Mouse (Mus musculus) common myeloid progenitor, adult 5-6 weeks (primary cell): Measurements from ENCODE around the gene Ubxn7. TPM values are rescaled to one million over a fixed set of nuclear protein-coding genes. Genes with fewer than 3 reads are reported as not detected.

Experiments
- ATAC-seq: replicated peaks from 2 replicates; pipeline ENCODE4 v1.8.0; 2016; ENCODE audit warnings: low read depth, mild to moderate bottlenecking, moderate TSS enrichment, inconsistent platforms; ENCODE audit not compliant: poor library complexity, severe bottlenecking
- total RNA-seq: library from RNA; stranded (forward); fragments of 200-1000, 187-1606 nt; gene quantifications from 2 replicates; pipeline ENCODE4 v1.2.3, GENCODE M21; 2017

The Ubxn7 gene
- total RNA-seq, 1 experiment from 2014 or later, result 47.5 TPM

DNA sequence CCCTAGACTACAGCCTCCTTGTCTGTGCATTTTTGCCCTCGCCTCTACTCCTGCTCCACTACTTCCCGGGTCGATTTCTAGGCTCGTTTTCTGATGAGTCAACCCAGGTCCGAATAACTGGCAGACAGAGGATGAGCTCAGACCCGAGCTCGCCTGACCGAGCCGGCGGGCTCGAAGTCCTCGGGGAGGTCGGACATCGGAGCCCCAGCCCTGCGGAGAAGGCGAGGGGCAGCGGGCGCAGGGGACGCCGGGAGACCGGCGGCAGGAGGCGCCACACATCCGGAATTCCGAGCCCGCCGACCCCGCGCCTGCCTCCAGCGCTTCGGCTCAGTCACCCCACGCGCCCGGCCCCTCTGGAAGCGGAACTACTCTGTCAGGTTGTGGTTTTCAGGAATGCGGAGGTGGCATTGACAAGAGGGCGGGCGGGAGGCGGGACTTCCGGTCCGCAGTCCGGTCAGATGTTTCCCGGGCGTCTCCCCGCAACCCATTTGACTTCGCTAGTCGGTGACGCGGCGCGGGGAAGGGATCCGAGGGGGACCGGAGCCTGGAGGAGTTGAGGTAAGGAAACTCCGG is 98.5 kb downstream of the Ubxn7 start, which contains the start of gene Pcyt1a:
Gene Pcyt1a (plus strand): TSS at position 448 of the 573 bp plus-strand sequence.
- ATAC-seq, result peak; percentile 81

DNA sequence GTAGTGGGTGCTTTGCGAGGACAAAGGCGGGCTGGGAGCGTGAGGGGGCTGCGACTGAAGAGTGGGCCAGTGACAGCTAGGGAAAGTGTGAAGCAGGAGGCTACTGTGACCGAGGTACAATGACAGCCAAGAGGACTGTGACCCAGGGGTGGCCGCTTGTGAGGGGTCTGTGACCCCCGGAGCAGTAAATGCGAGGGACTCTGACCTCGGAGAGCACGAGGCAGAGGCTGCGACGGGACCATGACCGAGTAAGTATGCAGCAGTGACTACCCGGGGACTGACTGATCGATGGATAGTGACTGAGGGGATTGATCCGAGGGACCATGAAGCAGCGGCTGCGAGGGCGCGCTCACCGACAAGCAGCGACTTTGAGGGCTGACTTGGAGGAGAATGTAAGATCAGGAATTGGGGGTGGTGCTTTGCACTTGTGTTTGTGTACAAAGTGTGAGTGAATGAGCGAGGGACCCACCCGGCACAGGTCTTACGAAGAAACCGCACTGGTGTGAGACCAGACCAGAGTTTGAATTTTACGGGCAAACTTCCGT is 99.1 kb downstream of the Ubxn7 start:
- ATAC-seq, result peak; percentile 26

DNA sequence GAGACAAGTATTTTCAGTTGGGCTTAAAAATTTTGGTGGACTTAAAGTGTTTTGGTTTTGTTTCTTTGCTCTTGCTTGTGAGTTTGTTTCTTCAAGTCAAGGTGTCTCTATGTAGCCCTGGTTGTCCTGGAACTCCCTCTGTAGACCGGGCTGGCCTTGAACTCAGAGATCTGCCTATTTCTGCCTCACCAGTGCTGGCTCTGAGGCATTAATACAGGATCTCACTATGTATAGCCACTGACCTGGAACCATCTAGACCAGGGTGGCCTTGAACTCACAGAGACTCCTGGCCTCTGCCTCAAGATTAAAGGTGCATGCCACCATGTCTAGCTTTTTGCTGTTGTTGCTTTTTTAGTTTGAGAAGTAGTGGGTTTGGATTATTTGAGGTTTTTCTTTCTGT is 99.9 kb downstream of the Ubxn7 start:
- no peak for ATAC-seq

DNA sequence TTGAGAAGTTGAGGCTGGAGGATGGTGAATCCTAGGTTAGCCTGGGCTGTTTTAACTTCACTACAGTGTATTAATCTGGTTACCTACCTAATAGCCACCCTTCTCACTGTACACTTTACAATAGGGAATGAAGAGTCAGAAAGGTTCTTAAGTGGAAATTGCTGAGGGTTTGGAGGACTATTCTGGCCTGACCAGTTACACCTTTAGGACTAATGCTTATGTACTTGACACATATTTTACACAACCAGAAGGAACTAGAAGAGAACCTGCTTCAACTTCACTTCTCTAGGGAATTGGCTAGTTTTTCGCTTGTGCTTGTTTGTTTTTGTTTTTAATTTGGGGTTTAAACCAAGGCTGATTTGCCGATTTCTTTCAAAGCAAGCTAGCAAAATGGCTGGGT is 101.1 kb downstream of the Ubxn7 start:
- ATAC-seq, result no peak

- peak; percentile 76 for ATAC-seq
These were observed 102.0 kb downstream of the Ubxn7 start for GRCm38 (mm10) chr16:32434066-32434465.

DNA sequence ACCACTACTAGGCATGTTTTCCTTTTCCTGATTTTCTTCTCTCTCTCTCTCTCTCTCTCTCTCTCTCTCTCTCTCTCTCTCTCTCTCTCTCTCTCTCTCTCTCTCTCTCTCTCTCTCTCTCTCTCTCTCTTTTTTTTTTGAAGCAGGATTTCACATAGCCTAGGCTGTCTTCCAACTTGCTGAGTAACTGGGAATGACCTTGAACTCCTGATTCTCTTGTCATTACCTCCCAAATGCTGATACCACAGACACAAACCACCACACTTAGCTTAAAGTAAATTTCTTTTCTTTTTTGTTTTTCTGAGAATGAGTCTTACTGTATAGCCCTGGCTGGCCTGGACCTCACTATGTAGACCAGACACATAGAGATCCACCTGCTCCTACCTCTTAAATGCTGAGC is 102.6 kb downstream of the Ubxn7 start:
- ATAC-seq, result no peak

DNA sequence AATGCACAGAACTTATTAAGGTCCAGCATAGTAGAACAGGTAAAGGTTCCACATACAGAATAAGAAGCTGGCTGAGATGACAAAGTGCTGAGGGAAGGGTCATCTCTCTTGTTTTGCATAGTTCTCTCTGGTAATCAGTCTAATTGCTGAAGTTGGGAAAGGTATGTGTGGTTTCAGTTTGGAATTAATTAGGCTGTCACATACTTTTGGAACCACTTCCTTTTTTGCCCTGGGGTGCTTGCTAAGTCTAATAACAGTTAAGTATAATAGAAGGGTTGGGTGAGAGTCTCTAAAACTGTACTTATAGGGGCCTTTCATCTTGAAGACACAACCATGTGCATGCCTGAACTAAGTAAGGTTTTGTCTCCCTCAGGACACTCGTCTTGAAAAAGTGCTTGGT is 104.6 kb downstream of the Ubxn7 start:
- ATAC-seq, result no peak

GRCm38 (mm10) chr16:32437266-32437665 is 105.2 kb downstream of the Ubxn7 start:
- no peak for ATAC-seq

DNA sequence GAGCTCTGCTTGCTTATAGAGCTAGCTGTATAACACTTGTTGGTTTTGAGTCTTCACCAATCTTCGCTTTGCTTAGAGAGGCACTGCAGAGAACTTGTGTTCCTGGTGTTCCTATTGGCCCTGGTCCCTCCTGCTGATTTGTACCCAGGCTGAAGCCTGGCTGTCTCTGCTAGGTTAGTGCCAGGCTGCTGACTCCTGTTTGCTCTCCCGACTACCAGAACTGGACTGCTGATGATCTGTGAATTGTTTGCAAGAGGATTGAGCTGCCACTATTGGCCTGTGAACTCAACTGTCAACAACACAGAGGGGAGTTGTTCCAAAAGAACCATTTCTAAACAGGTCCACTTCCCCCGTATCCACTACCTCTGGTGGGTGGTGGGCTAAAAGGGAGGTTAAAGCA is 109.4 kb downstream of the Ubxn7 start:
- no peak for ATAC-seq

Other genes with a start within 250 kb of the Ubxn7 start
- gene Pigx, start 232.5 kb upstream of the Ubxn7 start, total RNA-seq, result 52.3 and 61.7 TPM in 2 replicates
- gene Cep19, start 232.5 kb upstream of the Ubxn7 start, total RNA-seq, result 22.2 and 28.6 TPM in 2 replicates
- gene Nrros, start 166.7 kb upstream of the Ubxn7 start, total RNA-seq, result 84.7 and 98.7 TPM in 2 replicates
- 95.7 and 103 TPM in 2 replicates for gene Bex6, start 152.4 kb upstream of the Ubxn7 start, total RNA-seq
- gene Fbxo45, start 85.1 kb upstream of the Ubxn7 start, total RNA-seq, result 18.6 and 33.2 TPM in 2 replicates
- gene Wdr53, start 85.0 kb upstream of the Ubxn7 start, total RNA-seq, result 14.7 and 17.1 TPM in 2 replicates
- not detected in 2 replicates for gene Smco1, start 60.8 kb upstream of the Ubxn7 start, total RNA-seq
- gene Rnf168, start 54.8 kb upstream of the Ubxn7 start, total RNA-seq, result 59.8 and 73.1 TPM in 2 replicates
- not detected in 2 replicates for gene Tm4sf19, start 68.2 kb downstream of the Ubxn7 start, total RNA-seq
- 39.3 and 43.9 TPM in 2 replicates for gene Tctex1d2, start 87.4 kb downstream of the Ubxn7 start, total RNA-seq
- gene Pcyt1a, start 98.7 kb downstream of the Ubxn7 start, total RNA-seq, result 76.7 and 81.5 TPM in 2 replicates
- gene Slc51a, start 155.6 kb downstream of the Ubxn7 start, total RNA-seq, result 0.92 TPM in 1 of 2 replicates, not detected in the other
- gene Zdhhc19, start 164.0 kb downstream of the Ubxn7 start, total RNA-seq, result not detected in 2 replicates